Mouse (Mus musculus) kidney, adult 2 months (tissue): ENCODE data around the gene Slco1a1.

Experiments used
- CTCF ChIP-seq: fragments of 200-500 bp; conservative IDR thresholded peaks from 2 replicates; pipeline ENCODE4 v1.5.1; 2011; ENCODE audit warnings: low read depth, mild to moderate bottlenecking, control low read depth, low read length, moderate library complexity, mixed read lengths; ENCODE audit not compliant: insufficient read depth, insufficient read length
- POLR2A ChIP-seq: fragments of 200-500 bp; IDR thresholded peaks from one replicate; pipeline ENCODE4 v1.6.1; 2011; ENCODE audit warnings: low read depth, low read length, control low read depth

DNA sequence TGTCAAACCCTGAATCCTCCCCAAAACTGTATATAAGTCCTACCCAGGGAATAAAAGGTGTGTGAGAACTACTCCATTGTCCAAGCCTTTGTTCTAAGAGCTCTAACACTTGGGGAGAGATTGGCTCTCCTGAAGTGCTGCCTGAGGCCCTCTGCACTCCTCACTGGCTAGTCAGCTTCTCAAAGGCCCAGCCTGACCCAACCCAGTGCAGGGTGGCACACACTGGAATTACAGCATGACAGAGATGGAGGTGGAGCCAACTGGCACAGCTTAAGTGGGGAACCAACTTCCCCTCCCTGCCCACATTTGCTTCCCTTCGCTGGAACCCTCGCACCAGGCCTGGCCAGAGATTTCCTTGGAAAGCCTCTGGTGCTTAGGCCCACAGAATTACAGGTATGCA, 48.6 kb downstream of the Slco1a1 start:
- no peak for TF ChIP-seq CTCF
- no peak for TF ChIP-seq POLR2A
